Mouse (Mus musculus): ENCODE measurements at regions not wholly inside any gene's neighbourhood (a gene's known extent, or its start where the extent isn't known, plus 50 kb on each side); places are given as distances from the start of the nearest gene placed in this dataset.
"Not testable (repeated sequence)": the region's sequence is repeated elsewhere in the genome, so short reads cannot be mapped to it uniquely, and the experiment has no call there.

GRCm38 (mm10) chr4:131438403-131438802, 399.7 kb downstream of the Ptpru start:
- no peaks in the 10 kb centered on the region for H3K27me3 ChIP-seq (ENCODE audit: insufficient read depth, poor library complexity, severe bottlenecking)
- no peaks in the 10 kb centered on the region for H3K9me3 ChIP-seq
- peaks cover 17% of the 10 kb centered on the region for H3K4me1 ChIP-seq (replicated peaks)
- WGBS, result 83% methylated on average over 2 of the region's 2 CpGs
- no peak overlapping the region for H3K27ac ChIP-seq
- no peak for DNase-seq (ENCODE audit: low spot score)
- H3K36me3 ChIP-seq, result no peaks in the 10 kb centered on the region
- no peak overlapping the region for H3K4me3 ChIP-seq

GRCm38 (mm10) chr4:131438883-131439282, 399.2 kb downstream of the Ptpru start:
- no peak overlapping the region for H3K27ac ChIP-seq
- H3K9me3 ChIP-seq, result no peaks in the 10 kb centered on the region
- peaks cover 17% of the 10 kb centered on the region for H3K4me1 ChIP-seq (replicated peaks)
- no peak for DNase-seq (ENCODE audit: low spot score)
- H3K4me3 ChIP-seq, result no peak overlapping the region
- H3K36me3 ChIP-seq, result no peaks in the 10 kb centered on the region
- WGBS, result 32% methylated on average over 2 of the region's 2 CpGs
- no peaks in the 10 kb centered on the region for H3K27me3 ChIP-seq (ENCODE audit: insufficient read depth, poor library complexity, severe bottlenecking)

GRCm38 (mm10) chr4:131440845-131441244, 397.2 kb downstream of the Ptpru start:
- H3K4me1 ChIP-seq (replicated peaks), result peaks cover 17% of the 10 kb centered on the region
- H3K27ac ChIP-seq, result no peak overlapping the region
- no peak for DNase-seq (ENCODE audit: low spot score)
- no peaks in the 10 kb centered on the region for H3K9me3 ChIP-seq
- no peaks in the 10 kb centered on the region for H3K27me3 ChIP-seq (ENCODE audit: insufficient read depth, poor library complexity, severe bottlenecking)
- H3K36me3 ChIP-seq, result no peaks in the 10 kb centered on the region
- no peak overlapping the region for H3K4me3 ChIP-seq
- 80% methylated on average over 3 of the region's 3 CpGs for WGBS

- Histone ChIP-seq H3K36me3 (no peaks in the 10 kb centered on the region), H3K27ac (no peak overlapping the region), H3K4me3 (no peak overlapping the region), H3K27me3 (ENCODE audit: insufficient read depth, poor library complexity, severe bottlenecking) (no peaks in the 10 kb centered on the region), H3K4me1 (replicated peaks) (0 out of 2 replicates have a peak, but pooled peaks cover 6% of the 10 kb centered on the region), H3K9me3 (no peaks in the 10 kb centered on the region)
- DNase-seq (ENCODE audit: low spot score), result no peak
- 74% methylated on average over 2 of the region's 2 CpGs for WGBS
Measured at GRCm38 (mm10) chr4:131443518-131443917, 394.6 kb downstream of the Ptpru start.

GRCm38 (mm10) chr4:131450296-131450695, 387.8 kb downstream of the Ptpru start:
- DNase-seq (ENCODE audit: low spot score); H3K27me3 ChIP-seq (ENCODE audit: insufficient read depth, poor library complexity, severe bottlenecking); H3K4me3 ChIP-seq; H3K4me1 ChIP-seq (replicated peaks); H3K36me3 ChIP-seq; H3K9me3 ChIP-seq; H3K27ac ChIP-seq: not testable (repeated sequence)
- WGBS, result 79% methylated on average over 1 of the region's 1 CpGs

- Histone ChIP-seq H3K4me3 (no peak overlapping the region), H3K9me3 (no peaks in the 10 kb centered on the region), H3K27me3 (ENCODE audit: insufficient read depth, poor library complexity, severe bottlenecking) (no peaks in the 10 kb centered on the region), H3K27ac (no peak overlapping the region), H3K36me3 (no peaks in the 10 kb centered on the region), H3K4me1 (replicated peaks) (peaks cover 35% of the 10 kb centered on the region)
- DNase-seq (ENCODE audit: low spot score), result no peak
- 65% methylated on average over 7 of the region's 7 CpGs for WGBS
Measured at GRCm38 (mm10) chr4:131457551-131457950, 380.5 kb downstream of the Ptpru start.

- WGBS, result 88% methylated on average over 5 of the region's 5 CpGs
- H3K9me3 ChIP-seq, result no peaks in the 10 kb centered on the region
Measured at GRCm38 (mm10) chr4:131459746-131460145, 378.3 kb downstream of the Ptpru start.

GRCm38 (mm10) chr4:131461312-131461711, 376.8 kb downstream of the Ptpru start:
- 44% methylated on average over 4 of the region's 4 CpGs for WGBS
- no peaks in the 10 kb centered on the region for H3K36me3 ChIP-seq
- H3K9me3 ChIP-seq, result peaks cover 11% of the 10 kb centered on the region
- DNase-seq (ENCODE audit: low spot score), result no peak
- no peaks in the 10 kb centered on the region for H3K27me3 ChIP-seq (ENCODE audit: insufficient read depth, poor library complexity, severe bottlenecking)
- no peak overlapping the region for H3K4me3 ChIP-seq
- peaks cover 35% of the 10 kb centered on the region for H3K4me1 ChIP-seq (replicated peaks)
- H3K27ac ChIP-seq, result no peak overlapping the region; the same call in 1 of the 2 replicates

More at GRCm38 (mm10) chr4:131459746-131460145, 378.3 kb downstream of the Ptpru start:
- H3K4me3 ChIP-seq, result no peak overlapping the region
- no peaks in the 10 kb centered on the region for H3K27me3 ChIP-seq (ENCODE audit: insufficient read depth, poor library complexity, severe bottlenecking)
- peaks cover 35% of the 10 kb centered on the region for H3K4me1 ChIP-seq (replicated peaks)
- H3K27ac ChIP-seq, result peak overlapping the region; percentile 2; the same call in 1 of the 2 replicates
- no peak for DNase-seq (ENCODE audit: low spot score)
- no peaks in the 10 kb centered on the region for H3K36me3 ChIP-seq

- Histone ChIP-seq H3K36me3 (no peaks in the 10 kb centered on the region), H3K4me1 (replicated peaks) (peaks cover 35% of the 10 kb centered on the region), H3K9me3 (peaks cover 13% of the 10 kb centered on the region), H3K4me3 (no peak overlapping the region), H3K27ac (no peak overlapping the region; the same call in 1 of the 2 replicates), H3K27me3 (ENCODE audit: insufficient read depth, poor library complexity, severe bottlenecking) (no peaks in the 10 kb centered on the region)
- WGBS, result 53% methylated on average over 7 of the region's 7 CpGs
- DNase-seq (ENCODE audit: low spot score), result no peak
Measured at GRCm38 (mm10) chr4:131461728-131462127, 376.4 kb downstream of the Ptpru start.

- no peaks in the 10 kb centered on the region for H3K36me3 ChIP-seq
- DNase-seq (ENCODE audit: low spot score), result no peak
- no peaks in the 10 kb centered on the region for H3K4me1 ChIP-seq (replicated peaks)
- H3K4me3 ChIP-seq, result no peak overlapping the region
- H3K9me3 ChIP-seq, result no peaks in the 10 kb centered on the region
- H3K27ac ChIP-seq, result no peak overlapping the region
- no peaks in the 10 kb centered on the region for H3K27me3 ChIP-seq (ENCODE audit: insufficient read depth, poor library complexity, severe bottlenecking)
- WGBS, result 81% methylated on average over 6 of the region's 6 CpGs
Measured at GRCm38 (mm10) chr4:131475023-131475422, 363.1 kb downstream of the Ptpru start.

- Histone ChIP-seq H3K4me1 (replicated peaks) (peaks cover 19% of the 10 kb centered on the region; the same call in 1 of the 2 replicates), H3K27ac (no peak overlapping the region), H3K27me3 (ENCODE audit: insufficient read depth, poor library complexity, severe bottlenecking) (peaks cover 4% of the 10 kb centered on the region; the same call in 1 of the 2 replicates), H3K36me3 (no peaks in the 10 kb centered on the region), H3K9me3 (no peaks in the 10 kb centered on the region), H3K4me3 (no peak overlapping the region)
- 64% methylated on average over 9 of the region's 9 CpGs for WGBS
- no peak for DNase-seq (ENCODE audit: low spot score)
Measured at GRCm38 (mm10) chr4:131478923-131479322, 359.2 kb downstream of the Ptpru start.

- H3K4me1 ChIP-seq (replicated peaks), result peaks cover 59% of the 10 kb centered on the region
- 53% methylated on average over 15 of the region's 15 CpGs for WGBS
- H3K36me3 ChIP-seq, result no peaks in the 10 kb centered on the region
- no peak overlapping the region for H3K4me3 ChIP-seq
- H3K27me3 ChIP-seq (ENCODE audit: insufficient read depth, poor library complexity, severe bottlenecking), result peaks cover 9% of the 10 kb centered on the region
- no peak for DNase-seq (ENCODE audit: low spot score)
- H3K9me3 ChIP-seq, result no peaks in the 10 kb centered on the region
- H3K27ac ChIP-seq, result peak overlapping the region; percentile 63
Measured at GRCm38 (mm10) chr4:131483958-131484605, 354.0 kb downstream of the Ptpru start.

GRCm38 (mm10) chr4:131484607-131485111, 353.4 kb downstream of the Ptpru start:
- peak; percentile 62 for DNase-seq (ENCODE audit: low spot score)

More at GRCm38 (mm10) chr4:131484607-131485111, 353.4 kb downstream of the Ptpru start:
- no peaks in the 10 kb centered on the region for H3K9me3 ChIP-seq
- H3K27me3 ChIP-seq (ENCODE audit: insufficient read depth, poor library complexity, severe bottlenecking), result peaks cover 9% of the 10 kb centered on the region
- H3K36me3 ChIP-seq, result no peaks in the 10 kb centered on the region
- WGBS, result 44% methylated on average over 14 of the region's 14 CpGs
- peaks cover 64% of the 10 kb centered on the region for H3K4me1 ChIP-seq (replicated peaks)
- H3K27ac ChIP-seq, result peak overlapping the region; percentile 63
- H3K4me3 ChIP-seq, result no peak overlapping the region

All from hindbrain, embryonic 10.5 days (tissue).